Mouse (Mus musculus) heart, embryonic 12.5 days (tissue): ENCODE data around the gene Cpne9. TPM values are rescaled to one million over a fixed set of nuclear protein-coding genes. Genes with fewer than 3 reads are reported as not detected.

Experiments
- ATAC-seq: fragments of 200-750 bp; cut with Nextera tagmentation; 2 replicates; pipeline ENCODE4 v1.8.0; 2017; ENCODE audit warnings: moderate TSS enrichment, moderate library complexity; ENCODE audit not compliant: insufficient number of reproducible peaks, low FRiP score
- H3K27ac ChIP-seq: fragments of 300-500 bp; sonication (generic); 2 replicates; pipeline ENCODE4 v1.5.1; 2016; ENCODE audit warnings: mild to moderate bottlenecking, moderate library complexity; ENCODE audit not compliant: poor library complexity, severe bottlenecking
- H3K27me3 ChIP-seq: fragments of 300-500 bp; sonication (generic); replicated peaks from 2 replicates; pipeline ENCODE4 v1.6.1; 2016; ENCODE audit warnings: mild to moderate bottlenecking, moderate library complexity
- H3K36me3 ChIP-seq: fragments of 300-500 bp; sonication (generic); 2 replicates; pipeline ENCODE4 v1.6.1; 2016; ENCODE audit warnings: mild to moderate bottlenecking, moderate library complexity
- H3K4me1 ChIP-seq: fragments of 300-500 bp; sonication (generic); replicated peaks from 2 replicates; pipeline ENCODE4 v1.6.1; 2016; ENCODE audit warnings: mild to moderate bottlenecking
- H3K4me2 ChIP-seq: fragments of 300-500 bp; sonication (generic); 2 replicates; pipeline ENCODE4 v1.6.1; 2016; ENCODE audit warnings: mild to moderate bottlenecking, moderate library complexity
- H3K4me3 ChIP-seq: fragments of 300-500 bp; sonication (generic); 2 replicates; pipeline ENCODE4 v1.5.1; 2016; ENCODE audit warnings: mild to moderate bottlenecking
- H3K9ac ChIP-seq: fragments of 300-500 bp; sonication (generic); 2 replicates; pipeline ENCODE4 v1.6.1; 2016; ENCODE audit warnings: mild to moderate bottlenecking, moderate library complexity
- H3K9me3 ChIP-seq: fragments of 300-500 bp; sonication (generic); replicated peaks from 2 replicates; pipeline ENCODE4 v1.6.1; 2016; ENCODE audit warnings: mild to moderate bottlenecking, moderate library complexity
- WGBS: fragments of 180-500 bp; shearing (Covaris S2); methylation state at CpG from one replicate; pipeline ENCODE4 v1.1.7; 2016; 5-methylcytosine and 5-hydroxymethylcytosine counted together
- polyA plus RNA-seq: library from polyadenylated mRNA; unstranded; fragments of >200 nt; fragmentation: Nextera tagmentation; extraction: Ambion mirVana; gene quantifications from 2 replicates; pipeline ENCODE4 v1.2.1, GENCODE M21; 2016

Cpne9 gene
- polyA plus RNA-seq: 0.08 and 0.14 TPM in 2 replicates

- Histone ChIP-seq H3K4me3 (peak within 1 kb of the TSS; percentile 24), H3K4me1 (peaks cover 6% of the 10 kb centered on the region), H3K4me2 (peak within 1 kb of the TSS; percentile 53), H3K9ac (0 out of 2 replicates have a peak within 1 kb of the TSS, but pooled peaks have one; percentile 9), H3K9me3 (no peaks in the 10 kb centered on the region), H3K27me3 (peaks cover 50% of the 10 kb centered on the region), H3K27ac (no peak within 1 kb of the TSS), H3K36me3 (peaks cover 10% of the 10 kb centered on the region; the same call in 1 of the 2 replicates)
- no peak for ATAC-seq
- WGBS: 2% methylated on average over 37 of the region's 37 CpGs
Observed at GRCm38 (mm10) chr6:113282101-113282802, at the start of gene Cpne9. TSS of gene Cpne9 (plus strand) at chr6:113282307.

DNA sequence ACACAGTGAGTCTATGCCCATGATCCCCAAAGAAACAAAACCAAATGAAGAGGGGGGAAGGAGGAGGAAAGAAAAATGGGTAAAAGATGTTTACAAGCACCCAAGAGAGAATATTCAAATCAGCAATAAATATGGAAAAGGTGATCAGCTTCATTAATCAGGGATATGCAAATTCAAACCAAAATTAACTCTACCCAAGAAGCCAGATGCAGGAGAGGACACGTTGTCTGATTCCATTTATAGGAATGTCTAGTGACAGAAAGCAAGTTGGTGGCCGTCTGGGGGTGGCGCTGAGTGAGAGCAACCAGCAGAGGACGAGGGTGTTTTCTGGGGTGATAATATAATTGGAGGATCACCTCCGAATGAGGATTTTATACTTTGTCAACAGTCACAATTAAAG, 47.0 kb upstream of the Cpne9 start:
- H3K27me3 ChIP-seq: no peaks in the 10 kb centered on the region
- H3K9ac ChIP-seq: no peak overlapping the region
- peaks cover 6% of the 10 kb centered on the region for H3K36me3 ChIP-seq
- WGBS: 65% methylated on average over 5 of the region's 5 CpGs
- no peak overlapping the region for H3K27ac ChIP-seq
- peaks cover 6% of the 10 kb centered on the region; the same call in 1 of the 2 replicates for H3K9me3 ChIP-seq
- ATAC-seq: no peak
- no peak overlapping the region for H3K4me2 ChIP-seq
- H3K4me1 ChIP-seq: peaks cover 17% of the 10 kb centered on the region
- H3K4me3 ChIP-seq: no peak overlapping the region

GRCm38 (mm10) chr6:113237542-113238270, 44.4 kb upstream of the Cpne9 start, which contains the start of gene Mtmr14:
TSS of gene Mtmr14 (plus strand) at chr6:113237843.
- Histone ChIP-seq H3K4me3 (peak within 1 kb of the TSS; percentile 99), H3K4me1 (peaks cover 17% of the 10 kb centered on the region), H3K27ac (peak within 1 kb of the TSS; percentile 35), H3K27me3 (no peaks in the 10 kb centered on the region), H3K36me3 (peaks cover 22% of the 10 kb centered on the region), H3K9me3 (no peaks in the 10 kb centered on the region), H3K4me2 (peak within 1 kb of the TSS; percentile 91), H3K9ac (peak within 1 kb of the TSS; percentile 91)
- under 1% methylated on average over 51 of the region's 55 CpGs for WGBS
- peak; percentile 100 for ATAC-seq

DNA sequence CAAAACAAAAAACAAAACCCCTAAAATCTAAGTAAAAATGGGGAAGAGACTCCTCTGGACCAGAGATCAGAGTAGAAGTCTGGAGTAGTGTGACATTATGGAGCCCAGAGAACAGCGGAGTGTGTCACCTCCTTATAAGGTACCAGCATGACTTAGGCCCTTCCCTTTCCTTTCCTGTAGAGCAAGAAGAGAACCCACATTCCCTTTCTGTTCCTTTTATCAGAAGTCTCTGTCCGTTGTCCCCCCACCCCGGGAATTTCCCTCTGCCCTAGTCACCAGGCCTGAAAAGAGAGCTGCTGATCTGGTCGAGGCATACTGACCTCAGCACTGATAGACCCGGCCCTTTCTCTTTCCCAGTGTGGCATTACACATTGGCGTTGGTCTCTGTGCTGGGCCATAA, 43.7 kb upstream of the Cpne9 start:
- Histone ChIP-seq H3K4me3 (peak overlapping the region; percentile 99), H3K4me2 (peak overlapping the region; percentile 91), H3K4me1 (peaks cover 17% of the 10 kb centered on the region), H3K9me3 (no peaks in the 10 kb centered on the region), H3K9ac (peak overlapping the region; percentile 91), H3K27ac (no peak overlapping the region), H3K36me3 (peaks cover 26% of the 10 kb centered on the region), H3K27me3 (no peaks in the 10 kb centered on the region)
- ATAC-seq: no peak
- 17% methylated on average over 6 of the region's 6 CpGs for WGBS

DNA sequence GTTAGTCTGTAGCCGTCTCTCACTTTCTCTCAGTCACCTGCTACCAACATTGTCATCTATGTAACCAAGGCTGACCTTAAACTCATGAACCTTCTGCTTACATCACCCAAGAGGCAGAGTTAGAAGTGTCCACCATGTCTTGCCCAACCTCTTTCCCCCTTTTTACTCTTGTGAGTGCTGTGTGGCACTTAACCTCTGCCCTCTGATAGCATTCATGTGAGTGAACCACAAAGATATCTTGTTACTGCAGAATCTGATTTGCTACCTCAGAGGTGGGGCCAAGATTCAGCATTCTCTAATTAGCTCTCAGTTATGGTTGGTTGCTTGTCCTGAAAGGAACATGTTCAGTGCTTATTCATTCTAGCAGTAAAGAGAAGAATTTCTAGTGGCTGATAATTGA, 39.4 kb upstream of the Cpne9 start:
- WGBS: 84% methylated on average over 1 of the region's 1 CpGs
- Histone ChIP-seq H3K4me3 (no peak overlapping the region), H3K9ac (no peak overlapping the region), H3K4me2 (no peak overlapping the region), H3K9me3 (no peaks in the 10 kb centered on the region), H3K27ac (no peak overlapping the region), H3K27me3 (no peaks in the 10 kb centered on the region), H3K4me1 (peaks cover 13% of the 10 kb centered on the region), H3K36me3 (peaks cover 35% of the 10 kb centered on the region)
- ATAC-seq: no peak

- 75% methylated on average over 2 of the region's 2 CpGs for WGBS
- H3K27ac ChIP-seq: no peak overlapping the region
- no peak overlapping the region for H3K4me2 ChIP-seq
- no peak for ATAC-seq
- H3K9me3 ChIP-seq: no peaks in the 10 kb centered on the region
- peaks cover 34% of the 10 kb centered on the region for H3K36me3 ChIP-seq
- H3K4me3 ChIP-seq: no peak overlapping the region
- H3K4me1 ChIP-seq: no peaks in the 10 kb centered on the region
- no peak overlapping the region for H3K9ac ChIP-seq
- H3K27me3 ChIP-seq: no peaks in the 10 kb centered on the region
Observed at GRCm38 (mm10) chr6:113245585-113245984, 36.5 kb upstream of the Cpne9 start.

GRCm38 (mm10) chr6:113250786-113251185, 31.3 kb upstream of the Cpne9 start:
- H3K4me3 ChIP-seq: no peak overlapping the region
- H3K4me1 ChIP-seq: 0 out of 2 replicates have a peak, but pooled peaks cover 4% of the 10 kb centered on the region
- H3K36me3 ChIP-seq: peaks cover 41% of the 10 kb centered on the region
- no peaks in the 10 kb centered on the region for H3K27me3 ChIP-seq
- no peak overlapping the region for H3K4me2 ChIP-seq
- no peak overlapping the region for H3K27ac ChIP-seq
- H3K9me3 ChIP-seq: no peaks in the 10 kb centered on the region
- 60% methylated on average over 5 of the region's 5 CpGs for WGBS
- no peak overlapping the region for H3K9ac ChIP-seq
- no peak for ATAC-seq

- H3K4me3 ChIP-seq: no peak overlapping the region
- H3K27me3 ChIP-seq: no peaks in the 10 kb centered on the region
- no peak for ATAC-seq
- no peak overlapping the region for H3K27ac ChIP-seq
- no peak overlapping the region for H3K4me2 ChIP-seq
- H3K4me1 ChIP-seq: 0 out of 2 replicates have a peak, but pooled peaks cover 5% of the 10 kb centered on the region
- no peak overlapping the region for H3K9ac ChIP-seq
- peaks cover 51% of the 10 kb centered on the region for H3K36me3 ChIP-seq
- no peaks in the 10 kb centered on the region for H3K9me3 ChIP-seq
Observed at GRCm38 (mm10) chr6:113251921-113252320, 30.2 kb upstream of the Cpne9 start.

GRCm38 (mm10) chr6:113254899-113255298, 27.2 kb upstream of the Cpne9 start:
- no peak overlapping the region for H3K4me3 ChIP-seq
- H3K27me3 ChIP-seq: no peaks in the 10 kb centered on the region
- no peak for ATAC-seq
- no peak overlapping the region for H3K9ac ChIP-seq
- H3K36me3 ChIP-seq: peaks cover 71% of the 10 kb centered on the region
- no peak overlapping the region for H3K4me2 ChIP-seq
- no peaks in the 10 kb centered on the region for H3K9me3 ChIP-seq
- 0 out of 2 replicates have a peak, but pooled peaks cover 5% of the 10 kb centered on the region for H3K4me1 ChIP-seq
- no peak overlapping the region for H3K27ac ChIP-seq

GRCm38 (mm10) chr6:113261174-113261858, 20.8 kb upstream of the Cpne9 start:
- H3K4me3 ChIP-seq: no peak overlapping the region
- H3K36me3 ChIP-seq: peaks cover 87% of the 10 kb centered on the region
- H3K27ac ChIP-seq: no peak overlapping the region
- ATAC-seq: no peak
- no peak overlapping the region for H3K4me2 ChIP-seq
- no peaks in the 10 kb centered on the region for H3K4me1 ChIP-seq
- WGBS: 84% methylated on average over 8 of the region's 8 CpGs
- no peaks in the 10 kb centered on the region for H3K27me3 ChIP-seq
- H3K9ac ChIP-seq: no peak overlapping the region
- H3K9me3 ChIP-seq: no peaks in the 10 kb centered on the region

DNA sequence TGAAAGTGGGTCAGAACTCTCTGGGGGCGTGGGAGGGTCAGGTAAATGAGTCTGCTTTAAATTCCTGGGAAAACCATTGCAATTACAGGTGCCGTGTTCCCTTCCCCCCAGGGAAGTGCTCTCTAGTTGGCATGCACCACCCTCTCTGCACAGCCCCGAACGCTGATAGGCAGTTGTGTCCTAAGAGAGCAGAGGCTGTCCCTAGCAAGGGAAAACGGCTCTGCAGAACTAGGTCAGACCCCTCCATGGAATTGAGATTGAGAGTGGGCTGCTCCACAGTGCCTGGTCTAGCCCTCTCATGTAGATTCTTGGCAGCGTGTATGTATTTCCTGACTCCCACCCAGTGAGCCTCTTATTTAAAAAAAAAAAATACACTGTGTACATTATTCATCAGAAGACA, 18.6 kb upstream of the Cpne9 start:
- Histone ChIP-seq H3K9ac (no peak overlapping the region), H3K27ac (no peak overlapping the region), H3K4me3 (no peak overlapping the region), H3K4me2 (no peak overlapping the region), H3K9me3 (no peaks in the 10 kb centered on the region), H3K4me1 (peaks cover 15% of the 10 kb centered on the region), H3K27me3 (no peaks in the 10 kb centered on the region), H3K36me3 (peaks cover 91% of the 10 kb centered on the region)
- no peak for ATAC-seq
- 83% methylated on average over 6 of the region's 6 CpGs for WGBS
